Mouse (Mus musculus) erythroid progenitor cell, adult 5-6 weeks (primary cell): Measurements from ENCODE around the gene Fam241b. TPM values are rescaled to one million over a fixed set of nuclear protein-coding genes. Genes with fewer than 3 reads are reported as not detected.

Experiments
- ATAC-seq: replicated peaks from 2 replicates; pipeline ENCODE4 v1.8.0; 2016; ENCODE audit warnings: moderate number of reproducible peaks, mild to moderate bottlenecking, moderate TSS enrichment, inconsistent platforms; ENCODE audit not compliant: poor library complexity, low FRiP score, severe bottlenecking
- total RNA-seq, 2 experiments: library from RNA; stranded (forward) in 1 of 2; stranded (reverse) in 1 of 2; fragments of 150-400 nt in 1 of 2; fragments of 186-747, 209-891 nt in 1 of 2; gene quantifications; 2 replicates each; pipeline versions ENCODE4 v1.2.3 to v1.2.4; 2015 to 2017; ENCODE audit warnings: low replicate concordance in 2 of 2

Gene Fam241b
- total RNA-seq, 2 experiments from 2014 or later: not detected

- no peak for ATAC-seq
These were observed 7.8 kb downstream of the Fam241b start for GRCm38 (mm10) chr10:62135696-62136470.

DNA sequence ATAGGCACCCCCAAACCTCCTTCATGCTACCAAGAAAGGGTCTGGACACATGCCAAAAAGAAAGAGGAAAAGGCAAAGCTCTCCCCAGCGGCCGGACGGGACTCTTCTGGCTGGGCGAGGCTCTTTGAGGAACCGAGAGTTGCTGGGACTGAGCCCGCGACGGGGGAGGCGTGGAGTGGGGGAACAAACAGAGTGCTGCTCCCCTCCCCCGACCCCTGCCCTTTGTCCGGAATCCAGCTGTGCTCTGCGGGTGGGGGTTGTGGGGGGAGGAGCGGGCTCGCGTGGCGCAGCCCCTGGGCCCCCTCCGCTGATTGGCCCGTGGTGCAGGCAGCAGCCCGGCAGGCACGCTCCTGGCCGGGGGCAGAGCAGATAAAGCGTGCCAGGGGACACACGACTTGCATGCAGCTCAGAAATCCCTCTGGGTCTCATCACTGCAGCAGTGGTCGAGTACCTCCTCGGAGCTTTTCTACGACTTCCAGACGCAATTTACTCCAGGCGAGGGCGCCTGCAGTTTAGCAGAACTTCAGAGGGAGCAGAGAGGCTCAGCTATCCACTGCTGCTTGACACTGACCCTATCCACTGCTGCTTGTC lies 10.9 kb downstream of the Fam241b start, which contains the start of gene Neurog3:
Gene Neurog3 (plus strand): TSS at position 400 of the 591 bp plus-strand sequence.
- ATAC-seq: no peak

- ATAC-seq: no peak
These were observed 15.3 kb downstream of the Fam241b start for GRCm38 (mm10) chr10:62128316-62128951.

DNA sequence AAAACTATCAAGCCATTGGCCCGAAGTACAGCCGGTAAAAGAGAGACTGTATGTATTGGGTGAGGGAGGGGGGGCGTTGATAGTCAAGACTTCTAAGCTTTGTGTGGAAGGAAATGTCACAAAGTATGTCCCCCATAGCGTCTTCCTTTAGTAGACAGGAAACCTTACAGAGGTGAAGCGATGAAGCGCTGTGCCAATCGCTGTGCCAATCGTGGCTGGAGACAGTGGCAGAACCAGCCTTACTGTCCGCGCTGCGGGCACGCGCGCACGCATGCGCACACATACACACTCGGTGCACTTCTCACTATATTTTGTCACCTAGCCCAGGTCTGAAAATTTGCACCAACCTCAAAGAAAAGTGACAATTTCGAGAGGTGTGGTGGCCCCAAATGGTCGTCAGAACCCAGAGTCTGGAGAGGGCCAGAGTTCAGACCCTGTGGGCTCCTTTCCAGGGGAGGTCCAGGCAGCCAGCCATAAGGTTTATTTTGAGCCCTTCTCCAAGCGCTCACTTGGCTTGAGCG lies 15.9 kb downstream of the Fam241b start:
- no peak for ATAC-seq

GRCm38 (mm10) chr10:62127137-62127536 lies 16.6 kb downstream of the Fam241b start:
- no peak for ATAC-seq

GRCm38 (mm10) chr10:62113865-62114647 lies 29.7 kb downstream of the Fam241b start:
- no peak for ATAC-seq

DNA sequence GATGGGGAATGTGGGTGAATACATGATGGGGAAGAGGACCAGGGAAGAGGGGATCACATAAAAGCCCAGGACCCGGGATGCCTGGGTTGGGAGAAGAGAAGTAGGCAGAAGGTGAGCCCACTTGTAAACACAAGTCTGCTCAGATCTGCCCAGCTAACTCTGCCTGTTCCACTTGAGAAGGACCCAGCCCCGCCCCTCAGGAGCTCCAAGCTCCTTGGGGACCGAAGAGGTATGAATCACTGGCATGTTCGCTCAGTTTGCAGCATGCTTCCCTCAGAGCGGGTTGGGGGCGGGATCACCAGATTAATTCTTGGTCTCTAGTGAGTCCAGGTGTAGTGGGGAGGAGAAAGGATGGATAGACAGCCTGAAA lies 32.5 kb downstream of the Fam241b start:
- ATAC-seq: no peak

GRCm38 (mm10) chr10:62110504-62111206 lies 33.1 kb downstream of the Fam241b start:
- ATAC-seq: peak; percentile 61; the same call in 1 of the 2 replicates

DNA sequence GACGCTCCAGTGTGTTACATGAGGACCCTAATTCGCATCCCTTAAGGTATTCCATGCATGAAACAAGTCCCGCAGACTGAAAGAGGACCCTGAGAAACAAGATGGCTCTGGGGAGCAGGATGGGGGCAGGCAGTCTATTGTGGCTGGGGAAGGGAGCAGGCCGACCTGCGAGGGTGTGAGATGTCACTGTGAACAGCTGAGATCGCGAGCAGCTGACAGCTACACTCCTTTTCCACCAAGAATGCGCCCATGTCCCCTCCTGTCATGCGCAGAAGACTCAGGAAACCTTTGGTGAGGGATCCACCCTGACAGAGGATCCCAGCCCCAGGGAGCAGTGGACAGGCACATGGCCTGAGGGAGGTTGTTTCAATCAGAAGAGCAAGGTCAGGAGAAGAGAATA lies 36.7 kb downstream of the Fam241b start:
- ATAC-seq: no peak

DNA sequence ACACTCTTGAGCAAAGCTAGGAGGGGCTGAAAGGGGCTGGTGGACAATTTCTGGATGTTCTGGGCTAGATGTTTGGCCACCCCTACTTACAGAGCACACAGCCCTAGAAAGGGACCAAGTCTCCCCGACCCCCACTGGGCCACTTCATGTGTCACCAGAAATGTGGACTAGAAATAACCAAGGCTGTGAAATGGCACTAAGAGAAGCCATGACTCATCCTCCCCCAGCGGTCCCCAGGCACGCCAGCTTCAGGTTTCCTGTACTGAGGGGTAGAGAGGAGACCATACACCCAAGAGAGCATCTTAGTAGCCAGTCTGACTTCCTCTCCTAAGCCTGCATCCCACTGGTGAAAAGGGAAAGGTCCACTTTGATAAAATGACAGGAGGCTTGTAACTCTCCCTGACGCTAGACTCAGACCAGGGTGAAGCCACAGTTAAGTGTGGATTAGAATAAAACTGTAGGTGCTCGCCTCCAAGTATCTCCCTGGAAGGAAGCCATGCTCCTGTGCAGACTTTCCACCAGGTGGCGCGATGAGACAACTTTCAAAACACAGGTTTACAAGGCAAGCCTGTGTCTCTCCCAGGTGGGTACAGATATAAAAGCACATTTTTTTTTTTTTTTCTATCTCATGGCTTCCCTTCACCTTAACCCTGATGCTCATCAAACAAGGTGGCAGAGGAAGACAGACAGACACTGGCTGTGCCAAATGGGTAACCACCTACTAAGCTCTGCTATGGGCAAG lies 38.7 kb downstream of the Fam241b start:
- ATAC-seq: no peak

DNA sequence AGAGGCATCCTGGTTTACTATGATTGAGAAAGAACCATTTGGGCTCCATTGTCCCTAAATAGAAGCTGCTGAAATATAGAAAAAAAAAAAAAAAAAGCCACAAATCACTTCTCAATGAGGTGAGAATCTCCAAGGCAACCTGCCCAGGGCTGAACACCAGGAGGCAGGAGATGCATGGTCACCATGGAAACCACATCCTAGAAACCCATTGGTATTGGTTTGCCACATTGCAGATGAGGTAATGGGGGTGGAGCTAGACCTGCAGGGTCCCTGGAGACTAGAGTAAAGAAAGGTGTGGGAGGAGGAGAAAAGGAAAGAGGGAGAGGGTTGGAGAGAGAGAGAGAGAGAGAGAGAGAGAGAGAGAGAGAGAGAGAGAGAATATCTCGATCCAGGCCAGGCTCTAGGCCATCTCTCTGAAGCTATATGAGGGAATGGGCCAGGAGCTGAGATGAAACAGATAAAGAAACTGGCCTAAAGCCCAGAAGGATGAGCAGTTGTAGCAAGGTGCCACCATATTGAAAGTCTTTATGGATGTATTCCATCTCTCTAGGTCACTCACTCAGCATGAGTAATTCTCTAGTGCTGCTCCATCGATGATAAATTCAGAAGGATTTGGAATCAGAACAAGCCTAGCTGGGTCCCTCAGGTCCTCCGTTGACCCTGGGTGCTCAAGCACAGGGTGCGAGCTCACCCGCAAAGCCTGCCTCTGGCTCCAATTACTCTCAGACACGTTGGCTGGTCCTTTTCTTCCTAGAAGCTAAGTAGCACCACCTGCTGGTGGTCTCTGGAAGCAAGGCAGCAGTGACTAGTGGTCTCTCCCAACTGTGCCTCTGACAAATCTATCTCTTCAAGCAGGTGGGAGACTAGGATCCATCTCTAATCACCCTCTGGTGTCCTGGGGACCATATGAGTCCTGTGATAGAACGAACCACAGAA lies 41.9 kb downstream of the Fam241b start:
- ATAC-seq: no peak

DNA sequence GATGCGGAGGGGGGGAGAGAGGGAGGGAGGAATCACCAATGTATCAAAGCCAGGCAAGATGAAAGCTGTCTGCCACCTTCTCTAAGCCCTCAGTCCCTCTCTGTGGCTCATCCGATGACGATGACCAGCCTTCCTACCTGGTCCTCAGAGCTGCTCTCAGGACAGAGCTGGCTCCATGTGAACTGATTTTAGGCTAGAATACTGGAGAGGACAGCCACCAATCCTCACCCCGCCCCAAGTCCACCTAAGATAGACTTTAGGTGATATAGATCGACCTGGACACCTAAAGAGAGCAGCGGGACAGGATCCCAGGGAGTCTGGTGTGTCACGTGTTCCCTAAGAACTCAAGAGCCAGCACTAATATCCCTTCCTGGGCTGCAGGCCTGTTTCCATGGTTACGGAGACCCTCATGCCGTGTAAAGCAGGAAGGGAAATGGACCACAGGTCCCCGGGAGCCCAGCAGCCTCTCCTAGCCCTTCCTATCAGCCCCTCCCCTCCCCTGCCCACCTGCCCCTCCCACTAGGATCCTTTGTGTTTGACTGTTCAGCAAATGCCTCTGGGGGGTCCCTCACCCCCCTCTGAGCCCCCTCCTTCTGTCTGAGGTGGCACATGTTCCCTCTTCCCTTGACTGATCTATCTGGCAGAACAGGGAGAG lies 43.8 kb downstream of the Fam241b start:
- ATAC-seq: no peak

GRCm38 (mm10) chr10:62094401-62094800 lies 49.3 kb downstream of the Fam241b start:
- ATAC-seq: no peak

- ATAC-seq: no peak
These were observed 49.8 kb downstream of the Fam241b start for GRCm38 (mm10) chr10:62093903-62094302.

- ATAC-seq: no peak
These were observed 54.2 kb downstream of the Fam241b start for GRCm38 (mm10) chr10:62089486-62089885.

DNA sequence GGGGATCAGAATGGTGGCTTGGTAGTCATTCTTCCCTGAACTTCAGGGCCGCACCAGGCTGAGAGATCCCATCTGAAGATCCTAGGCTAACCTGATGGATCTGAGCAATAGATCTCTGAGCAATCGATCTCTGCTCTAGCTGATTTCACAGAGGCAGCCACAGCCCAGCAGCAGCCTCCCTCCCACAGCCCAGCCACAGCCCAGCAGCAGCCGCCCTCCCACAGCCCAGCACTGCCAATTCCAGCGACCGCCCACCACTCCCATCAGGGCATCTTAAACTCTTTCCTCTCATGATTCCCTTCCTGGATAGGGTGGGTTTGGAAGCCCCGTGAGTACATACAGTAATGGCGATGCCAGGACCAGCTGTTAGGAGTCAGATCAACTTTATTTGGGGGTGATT lies 54.6 kb downstream of the Fam241b start:
- ATAC-seq: no peak

DNA sequence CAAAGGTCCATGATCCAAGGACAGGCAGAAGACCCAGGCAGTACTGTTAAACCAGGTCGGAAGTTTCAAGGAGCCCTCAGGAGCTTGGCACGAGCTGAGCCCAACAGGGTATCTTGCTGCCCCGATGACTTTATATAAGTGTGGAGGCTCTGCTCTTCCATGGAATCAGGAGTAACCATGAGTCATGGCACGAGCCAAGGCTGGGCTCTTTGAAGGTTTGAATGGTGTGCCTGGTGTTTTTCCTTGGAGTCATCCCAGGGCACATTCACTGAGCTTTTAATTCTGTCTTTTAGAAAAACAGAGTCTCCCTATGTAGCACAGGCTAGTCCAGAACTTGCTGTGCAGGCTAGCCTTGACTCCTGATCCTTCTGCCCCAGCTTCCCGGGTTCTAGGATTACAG lies 55.3 kb downstream of the Fam241b start:
- ATAC-seq: no peak
